Mouse (Mus musculus): ENCODE measurements around the gene Hoxa13. TPM values are rescaled to one million over a fixed set of nuclear protein-coding genes. Genes with fewer than 3 reads are reported as not detected.

Gene Hoxa13
- total RNA-seq, 2 experiments from 2014 or later = not detected

DNA sequence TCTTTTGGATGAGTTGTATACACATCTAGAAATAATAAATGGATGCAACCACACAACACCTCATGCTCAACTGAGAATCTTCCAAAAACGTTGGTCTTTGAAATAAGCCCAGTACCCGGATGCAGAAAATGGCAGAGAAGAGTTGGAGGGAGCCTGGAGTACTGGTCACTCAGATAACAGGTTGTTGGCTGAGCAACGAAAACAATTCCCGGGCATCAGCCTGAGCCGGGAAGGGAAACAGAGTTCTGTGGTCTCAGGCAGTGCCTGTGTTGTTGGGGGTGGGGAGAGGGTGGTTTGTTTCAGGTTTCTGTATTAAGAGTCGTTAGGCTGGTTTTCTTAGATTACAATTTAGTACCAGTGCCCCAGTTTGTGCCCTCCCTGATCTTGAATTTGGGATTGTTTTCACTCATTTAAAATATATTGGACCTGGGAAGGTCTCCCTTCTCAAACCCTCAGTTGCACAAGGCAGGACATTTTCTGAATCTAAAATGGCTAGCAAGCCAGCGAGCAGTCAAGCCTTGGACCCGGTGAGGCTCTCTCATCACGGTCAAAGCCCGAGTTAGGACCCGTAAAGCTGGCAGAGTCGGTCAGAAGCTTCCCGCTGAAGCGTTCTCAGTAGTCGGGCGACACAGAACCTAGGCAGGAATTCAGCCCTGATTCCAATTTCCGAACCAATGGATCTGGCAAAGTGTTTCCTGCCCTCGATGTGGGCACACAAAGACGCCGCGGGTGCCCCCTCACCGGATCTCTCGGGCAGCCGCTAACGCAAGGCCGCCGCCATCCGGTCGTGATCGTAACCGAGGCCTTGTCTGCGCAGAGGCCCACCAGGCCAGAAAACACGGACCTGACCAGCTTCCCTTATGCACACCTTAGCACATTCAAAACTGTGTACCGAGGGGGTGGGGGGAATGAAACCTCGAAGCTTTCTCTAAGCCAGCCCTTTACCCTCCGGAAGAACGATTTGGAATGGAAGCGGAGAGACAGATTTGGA is 31.9 kb downstream of the Hoxa13 start:
- ATAC-seq (replicated peaks; ENCODE audit: low FRiP score, poor library complexity, severe bottlenecking) = no peak

DNA sequence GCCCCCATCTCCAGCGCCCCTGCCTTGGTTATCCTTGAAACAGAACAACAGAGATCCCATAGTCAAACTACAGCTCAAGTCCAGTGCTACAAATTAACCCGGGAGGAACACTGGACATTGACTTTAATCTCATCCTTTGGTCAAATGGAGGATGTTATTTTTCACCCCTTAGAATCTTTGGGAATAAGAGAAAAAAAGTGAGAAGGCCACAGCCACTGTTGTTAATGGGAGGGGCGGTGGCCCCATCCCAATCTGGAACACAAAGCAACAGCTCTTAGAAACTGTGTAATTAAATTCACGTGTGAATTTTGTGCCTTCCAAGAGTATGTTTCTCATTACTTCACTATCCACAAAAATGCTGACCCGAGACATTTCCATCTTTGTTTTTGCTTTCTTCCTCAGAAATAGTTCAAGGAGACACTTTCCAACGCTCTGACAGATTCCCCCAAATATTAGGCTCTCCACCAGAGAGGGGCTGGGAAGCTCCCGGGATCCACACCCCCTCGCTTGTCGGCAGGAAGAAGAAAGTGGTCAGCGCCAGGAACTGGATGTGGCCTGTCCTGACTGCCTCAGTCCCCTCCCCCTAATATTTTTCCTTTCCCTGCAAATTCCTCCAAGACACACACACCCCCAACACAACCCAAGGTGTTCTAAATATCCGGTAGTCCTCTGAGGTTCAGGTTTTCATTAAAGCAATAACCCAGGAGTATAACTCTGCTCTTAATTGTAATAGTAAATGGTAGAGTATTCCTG is 33.0 kb downstream of the Hoxa13 start:
- no peak for ATAC-seq (replicated peaks; ENCODE audit: low FRiP score, poor library complexity, severe bottlenecking)

- ATAC-seq (replicated peaks; ENCODE audit: low FRiP score, poor library complexity, severe bottlenecking) = no peak
These were observed 34.0 kb downstream of the Hoxa13 start for GRCm38 (mm10) chr6:52226569-52227257.

GRCm38 (mm10) chr6:52225612-52226568 is 34.8 kb downstream of the Hoxa13 start:
- ATAC-seq (replicated peaks; ENCODE audit: low FRiP score, poor library complexity, severe bottlenecking) = no peak

GRCm38 (mm10) chr6:52224895-52225611 is 35.6 kb downstream of the Hoxa13 start:
- no peak for ATAC-seq (replicated peaks; ENCODE audit: low FRiP score, poor library complexity, severe bottlenecking)

GRCm38 (mm10) chr6:52223939-52224760 is 36.5 kb downstream of the Hoxa13 start:
- no peak for ATAC-seq (replicated peaks; ENCODE audit: low FRiP score, poor library complexity, severe bottlenecking)

- no peak for ATAC-seq (replicated peaks; ENCODE audit: low FRiP score, poor library complexity, severe bottlenecking)
These were observed 38.0 kb downstream of the Hoxa13 start for GRCm38 (mm10) chr6:52222729-52223128.

GRCm38 (mm10) chr6:52221993-52222685 is 38.5 kb downstream of the Hoxa13 start:
- ATAC-seq (replicated peaks; ENCODE audit: low FRiP score, poor library complexity, severe bottlenecking) = 0 out of 2 replicates have a peak, but pooled peaks have one; percentile 25

GRCm38 (mm10) chr6:52221337-52221992 is 39.2 kb downstream of the Hoxa13 start, which contains the start of gene Hoxa7:
TSS of gene Hoxa7 (minus strand) at chr6:52221854.
- ATAC-seq (replicated peaks; ENCODE audit: low FRiP score, poor library complexity, severe bottlenecking) = peak; percentile 75

DNA sequence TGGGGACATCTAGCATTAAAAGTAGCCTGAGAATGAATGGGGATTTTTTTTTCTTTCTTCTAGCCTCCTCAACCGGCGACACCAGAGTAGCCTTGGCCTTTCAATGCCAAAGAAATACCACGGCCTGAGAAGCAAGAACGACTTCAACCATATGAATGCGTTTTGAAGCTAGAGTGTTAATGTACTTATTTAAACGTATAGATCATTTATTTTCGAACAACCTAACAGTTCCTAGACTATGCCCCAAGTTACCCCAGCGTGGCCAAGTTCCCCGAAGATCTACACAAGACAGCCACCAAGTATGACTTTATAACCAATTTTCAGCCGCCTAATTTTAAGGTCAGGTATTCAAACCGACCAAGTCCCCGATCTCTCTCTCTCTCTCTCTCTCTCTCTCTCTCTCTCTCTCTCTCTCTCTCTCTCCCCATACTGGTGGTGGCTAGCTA is 39.8 kb downstream of the Hoxa13 start:
- ATAC-seq (replicated peaks; ENCODE audit: low FRiP score, poor library complexity, severe bottlenecking) = no peak

- no peak for ATAC-seq (replicated peaks; ENCODE audit: low FRiP score, poor library complexity, severe bottlenecking)
These were observed 40.4 kb downstream of the Hoxa13 start for GRCm38 (mm10) chr6:52220003-52220864.

GRCm38 (mm10) chr6:52219234-52219942 is 41.3 kb downstream of the Hoxa13 start:
- no peak for ATAC-seq (replicated peaks; ENCODE audit: low FRiP score, poor library complexity, severe bottlenecking)

- no peak for ATAC-seq (replicated peaks; ENCODE audit: low FRiP score, poor library complexity, severe bottlenecking)
These were observed 42.0 kb downstream of the Hoxa13 start for GRCm38 (mm10) chr6:52218643-52219215.

- no peak for ATAC-seq (replicated peaks; ENCODE audit: low FRiP score, poor library complexity, severe bottlenecking)
These were observed 42.6 kb downstream of the Hoxa13 start for GRCm38 (mm10) chr6:52217895-52218642.

Measured in erythroid progenitor cell, adult 5-6 weeks (primary cell).